Mouse (Mus musculus) C2C12 (cell line): Measurements from ENCODE around the gene Dusp9.

Experiments
- CEBPB ChIP-seq: IDR thresholded peaks from one replicate; pipeline ENCODE4 v1.6.1; 2011; ENCODE audit warnings: low read depth, mild to moderate bottlenecking, control low read depth, moderate library complexity
- CTCF ChIP-seq: IDR thresholded peaks from one replicate; pipeline ENCODE4 v1.5.1; 2011; ENCODE audit not compliant: control insufficient read depth, insufficient read depth, insufficient read length
- FOSL1 ChIP-seq: IDR thresholded peaks from one replicate; pipeline ENCODE4 v1.8.0; 2011; ENCODE audit warnings: mild to moderate bottlenecking, low read length; ENCODE audit not compliant: poor library complexity, insufficient read depth, severe bottlenecking
- MAX ChIP-seq: IDR thresholded peaks from one replicate; pipeline ENCODE4 v1.6.1; 2011; ENCODE audit warnings: mild to moderate bottlenecking, control low read depth

DNA sequence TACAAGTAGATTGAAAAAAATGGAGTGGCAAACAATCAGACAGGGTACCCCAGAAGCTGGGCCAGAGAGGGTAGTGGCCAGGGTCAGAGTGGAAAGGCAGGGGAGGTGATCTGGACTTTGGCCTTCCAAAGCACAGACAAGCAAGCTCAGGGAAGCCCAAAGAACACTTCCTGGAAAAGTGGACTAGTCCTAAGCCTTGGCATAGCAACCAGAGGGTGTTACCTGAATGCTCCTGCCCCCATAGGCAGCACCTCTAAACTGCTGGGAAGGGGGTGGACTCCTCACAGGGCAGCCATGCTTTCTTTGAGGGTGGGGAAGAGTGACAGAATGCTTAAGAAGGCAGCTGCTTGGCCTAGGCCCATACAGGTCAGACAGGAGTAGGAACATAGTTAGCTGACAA is 45.8 kb downstream of the Dusp9 start:
- no peak for TF ChIP-seq CTCF
- no peak for TF ChIP-seq CEBPB
- TF ChIP-seq MAX, result no peak
- no peak for TF ChIP-seq FOSL1
